Mouse (Mus musculus): ENCODE results near the gene Col11a2.

GRCm38 (mm10) chr17:34068864-34069263, 29.6 kb downstream of the Col11a2 start:
- TF ChIP-seq POLR2A (IDR thresholded peaks at IDR 0.05; ENCODE audit: low read depth, low read length) (no peak), CTCF (IDR thresholded peaks at IDR 0.05; ENCODE audit: extremely low read depth, insufficient read depth, insufficient read length, insufficient replicate concordance) (no peak)
